Mouse (Mus musculus) forebrain, embryonic 15.5 days (tissue): Measurements from ENCODE around the gene Eif4e2. TPM values are rescaled to one million over a fixed set of nuclear protein-coding genes. Genes with fewer than 3 reads are reported as not detected.

Experiments used
- ATAC-seq: fragments of 200-750 bp; cut with Nextera tagmentation; replicated peaks from 2 replicates; pipeline ENCODE4 v1.8.0; 2017; ENCODE audit warnings: mild to moderate bottlenecking, moderate TSS enrichment, moderate library complexity
- H3K27ac ChIP-seq: fragments of 300-500 bp; sonication (generic); replicated peaks from 2 replicates; pipeline ENCODE4 v1.5.1; 2015; ENCODE audit warnings: mild to moderate bottlenecking, inconsistent platforms
- H3K27me3 ChIP-seq: fragments of 300-500 bp; sonication (generic); 2 replicates; pipeline ENCODE4 v1.6.1; 2015; ENCODE audit warnings: inconsistent platforms
- H3K36me3 ChIP-seq: fragments of 300-500 bp; sonication (generic); 2 replicates; pipeline ENCODE4 v1.6.1; 2015; ENCODE audit warnings: mild to moderate bottlenecking, inconsistent platforms
- H3K4me1 ChIP-seq: fragments of 300-500 bp; sonication (generic); 2 replicates; pipeline ENCODE4 v1.6.1; 2015; ENCODE audit warnings: inconsistent platforms
- H3K4me2 ChIP-seq: fragments of 300-500 bp; sonication (generic); replicated peaks from 2 replicates; pipeline ENCODE4 v1.6.1; 2015; ENCODE audit warnings: mild to moderate bottlenecking, inconsistent platforms
- H3K4me3 ChIP-seq: fragments of 300-500 bp; sonication (generic); 2 replicates; pipeline ENCODE4 v1.5.1; 2015; ENCODE audit warnings: mild to moderate bottlenecking, inconsistent platforms
- H3K9ac ChIP-seq: fragments of 300-500 bp; sonication (generic); replicated peaks from 2 replicates; pipeline ENCODE4 v1.6.1; 2015; ENCODE audit warnings: mild to moderate bottlenecking, inconsistent platforms
- H3K9me3 ChIP-seq: fragments of 300-500 bp; sonication (generic); 2 replicates; pipeline ENCODE4 v1.6.1; 2016; ENCODE audit warnings: inconsistent platforms
- WGBS: fragments of 180-500 bp; shearing (Covaris S2); methylation state at CpG from one replicate; pipeline ENCODE4 v1.1.7; 2015; ENCODE audit warnings: mixed read lengths; 5-methylcytosine and 5-hydroxymethylcytosine counted together
- polyA plus RNA-seq: library from polyadenylated mRNA; unstranded; fragments of >200 nt; fragmentation: Nextera tagmentation; extraction: Ambion mirVana; gene quantifications from 2 replicates; pipeline ENCODE4 v1.2.1, GENCODE M21; 2015

Gene Eif4e2
- polyA plus RNA-seq, 1 experiment from 2014 or later, result 98.5 TPM

GRCm38 (mm10) chr1:87270204-87270603 lies 56.5 kb downstream of the Eif4e2 start:
- Histone ChIP-seq H3K27me3 (peaks cover 21% of the 10 kb centered on the region), H3K4me2 (no peak overlapping the region), H3K36me3 (no peaks in the 10 kb centered on the region), H3K4me1 (peaks cover 17% of the 10 kb centered on the region), H3K9me3 (no peaks in the 10 kb centered on the region), H3K9ac (no peak overlapping the region), H3K27ac (0 out of 2 replicates have a peak overlapping the region, but pooled peaks have one; percentile 15), H3K4me3 (no peak overlapping the region)
- WGBS, result 29% methylated on average over 3 of the region's 3 CpGs
- ATAC-seq, result 0 out of 2 replicates have a peak, but pooled peaks have one; percentile 26

- no peak overlapping the region for H3K9ac ChIP-seq
- H3K4me3 ChIP-seq, result no peak overlapping the region
- no peaks in the 10 kb centered on the region for H3K36me3 ChIP-seq
- H3K27ac ChIP-seq, result 0 out of 2 replicates have a peak overlapping the region, but pooled peaks have one; percentile 15
- peaks cover 15% of the 10 kb centered on the region for H3K27me3 ChIP-seq
- 8% methylated on average over 20 of the region's 20 CpGs for WGBS
- no peaks in the 10 kb centered on the region for H3K9me3 ChIP-seq
- ATAC-seq, result 0 out of 2 replicates have a peak, but pooled peaks have one; percentile 43
- peaks cover 11% of the 10 kb centered on the region for H3K4me1 ChIP-seq
- H3K4me2 ChIP-seq, result no peak overlapping the region
Observed at GRCm38 (mm10) chr1:87270641-87271467, 57.1 kb downstream of the Eif4e2 start.

GRCm38 (mm10) chr1:87271596-87271995 lies 57.9 kb downstream of the Eif4e2 start:
- peaks cover 11% of the 10 kb centered on the region for H3K4me1 ChIP-seq
- H3K9ac ChIP-seq, result no peak overlapping the region
- H3K27ac ChIP-seq, result no peak overlapping the region
- H3K4me3 ChIP-seq, result no peak overlapping the region
- no peaks in the 10 kb centered on the region for H3K36me3 ChIP-seq
- WGBS, result 71% methylated on average over 1 of the region's 1 CpGs
- ATAC-seq, result no peak
- H3K9me3 ChIP-seq, result no peaks in the 10 kb centered on the region
- H3K27me3 ChIP-seq, result peaks cover 7% of the 10 kb centered on the region
- no peak overlapping the region for H3K4me2 ChIP-seq

- WGBS, result 70% methylated on average over 3 of the region's 3 CpGs
Observed at GRCm38 (mm10) chr1:87272462-87272861, 58.7 kb downstream of the Eif4e2 start.

GRCm38 (mm10) chr1:87273514-87273942 lies 59.8 kb downstream of the Eif4e2 start:
- Histone ChIP-seq H3K4me2 (no peak overlapping the region), H3K4me1 (peaks cover 11% of the 10 kb centered on the region), H3K27ac (no peak overlapping the region), H3K9ac (no peak overlapping the region), H3K9me3 (no peaks in the 10 kb centered on the region), H3K36me3 (no peaks in the 10 kb centered on the region), H3K27me3 (0 out of 2 replicates have a peak, but pooled peaks cover 2% of the 10 kb centered on the region), H3K4me3 (no peak overlapping the region)
- no peak for ATAC-seq
- 57% methylated on average over 3 of the region's 3 CpGs for WGBS

More at GRCm38 (mm10) chr1:87272462-87272861, 58.7 kb downstream of the Eif4e2 start:
- no peak overlapping the region for H3K4me3 ChIP-seq
- H3K36me3 ChIP-seq, result no peaks in the 10 kb centered on the region
- no peaks in the 10 kb centered on the region for H3K9me3 ChIP-seq
- H3K27ac ChIP-seq, result no peak overlapping the region
- 0 out of 2 replicates have a peak, but pooled peaks cover 6% of the 10 kb centered on the region for H3K27me3 ChIP-seq
- ATAC-seq, result no peak
- no peak overlapping the region for H3K9ac ChIP-seq
- peaks cover 11% of the 10 kb centered on the region for H3K4me1 ChIP-seq
- no peak overlapping the region for H3K4me2 ChIP-seq

- Histone ChIP-seq H3K27ac (no peak overlapping the region), H3K4me3 (no peak overlapping the region), H3K4me2 (no peak overlapping the region), H3K4me1 (peaks cover 11% of the 10 kb centered on the region), H3K9ac (no peak overlapping the region), H3K9me3 (no peaks in the 10 kb centered on the region), H3K36me3 (no peaks in the 10 kb centered on the region), H3K27me3 (no peaks in the 10 kb centered on the region)
- WGBS, result 60% methylated on average over 4 of the region's 4 CpGs
- ATAC-seq, result no peak
Observed at GRCm38 (mm10) chr1:87274134-87274533, 60.4 kb downstream of the Eif4e2 start.

GRCm38 (mm10) chr1:87275151-87275550 lies 61.4 kb downstream of the Eif4e2 start:
- ATAC-seq, result no peak
- peaks cover 11% of the 10 kb centered on the region for H3K4me1 ChIP-seq
- no peaks in the 10 kb centered on the region for H3K36me3 ChIP-seq
- WGBS, result 92% methylated on average over 12 of the region's 12 CpGs
- no peak overlapping the region for H3K9ac ChIP-seq
- H3K27ac ChIP-seq, result no peak overlapping the region
- H3K27me3 ChIP-seq, result no peaks in the 10 kb centered on the region
- H3K9me3 ChIP-seq, result no peaks in the 10 kb centered on the region
- H3K4me2 ChIP-seq, result no peak overlapping the region
- no peak overlapping the region for H3K4me3 ChIP-seq

- Histone ChIP-seq H3K4me2 (no peak overlapping the region), H3K27ac (no peak overlapping the region), H3K9me3 (no peaks in the 10 kb centered on the region), H3K27me3 (no peaks in the 10 kb centered on the region), H3K4me3 (no peak overlapping the region), H3K36me3 (no peaks in the 10 kb centered on the region), H3K9ac (no peak overlapping the region), H3K4me1 (peaks cover 2% of the 10 kb centered on the region)
- ATAC-seq, result no peak
- 47% methylated on average over 2 of the region's 2 CpGs for whole genome bisulfite sequencing
Observed at GRCm38 (mm10) chr1:87276056-87276455, 62.3 kb downstream of the Eif4e2 start.

- WGBS, result 79% methylated on average over 5 of the region's 5 CpGs
- H3K27ac ChIP-seq, result no peak overlapping the region
Observed at GRCm38 (mm10) chr1:87280281-87280680, 66.6 kb downstream of the Eif4e2 start.

GRCm38 (mm10) chr1:87281599-87282412 lies 68.1 kb downstream of the Eif4e2 start:
- Histone ChIP-seq H3K27me3 (no peaks in the 10 kb centered on the region), H3K9me3 (no peaks in the 10 kb centered on the region), H3K4me2 (no peak overlapping the region), H3K27ac (no peak overlapping the region), H3K4me1 (no peaks in the 10 kb centered on the region), H3K4me3 (no peak overlapping the region), H3K36me3 (no peaks in the 10 kb centered on the region), H3K9ac (no peak overlapping the region)
- no peak for ATAC-seq
- WGBS, result 16% methylated on average over 20 of the region's 20 CpGs

More at GRCm38 (mm10) chr1:87280281-87280680, 66.6 kb downstream of the Eif4e2 start:
- H3K9ac ChIP-seq, result no peak overlapping the region
- H3K4me3 ChIP-seq, result no peak overlapping the region
- H3K27me3 ChIP-seq, result no peaks in the 10 kb centered on the region
- H3K4me1 ChIP-seq, result no peaks in the 10 kb centered on the region
- H3K4me2 ChIP-seq, result no peak overlapping the region
- H3K9me3 ChIP-seq, result no peaks in the 10 kb centered on the region
- H3K36me3 ChIP-seq, result no peaks in the 10 kb centered on the region
- ATAC-seq, result no peak

- Histone ChIP-seq H3K4me1 (no peaks in the 10 kb centered on the region), H3K27me3 (no peaks in the 10 kb centered on the region), H3K27ac (no peak overlapping the region), H3K36me3 (no peaks in the 10 kb centered on the region), H3K9ac (no peak overlapping the region), H3K4me3 (no peak overlapping the region), H3K4me2 (no peak overlapping the region), H3K9me3 (no peaks in the 10 kb centered on the region)
- ATAC-seq, result no peak
- 59% methylated on average over 6 of the region's 6 CpGs for WGBS
Observed at GRCm38 (mm10) chr1:87282413-87282788, 68.7 kb downstream of the Eif4e2 start.

GRCm38 (mm10) chr1:87283410-87283960 lies 69.8 kb downstream of the Eif4e2 start:
- Histone ChIP-seq H3K27me3 (no peaks in the 10 kb centered on the region), H3K9ac (no peak overlapping the region), H3K36me3 (no peaks in the 10 kb centered on the region), H3K4me1 (no peaks in the 10 kb centered on the region), H3K4me3 (no peak overlapping the region), H3K9me3 (no peaks in the 10 kb centered on the region), H3K4me2 (no peak overlapping the region), H3K27ac (no peak overlapping the region)
- WGBS, result 69% methylated on average over 10 of the region's 10 CpGs
- ATAC-seq, result no peak
